Mouse (Mus musculus): ENCODE data around the gene Itga9.

DNA sequence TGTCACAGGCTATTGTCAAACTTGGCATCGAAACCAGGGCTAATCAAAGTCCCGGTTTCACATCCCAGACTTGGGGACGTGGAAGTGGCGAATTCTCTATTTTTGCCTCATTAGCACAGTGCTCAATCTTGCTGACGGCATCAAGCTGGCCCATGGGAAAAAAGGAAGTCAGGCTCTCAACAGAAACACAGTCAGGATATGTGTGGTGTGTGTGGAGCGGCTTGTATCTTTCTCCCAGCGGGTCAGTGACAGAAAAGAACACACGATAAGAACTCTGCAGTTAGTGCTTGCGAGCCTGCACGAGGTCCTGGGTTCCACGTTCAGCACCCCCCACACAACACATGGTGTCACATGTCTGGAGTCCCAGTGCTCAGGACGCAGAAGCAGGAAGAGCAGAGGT is 67.8 kb downstream of the Itga9 start:
- TF ChIP-seq POLR2A (IDR thresholded peaks at IDR 0.05; ENCODE audit: low read depth, low read length) (no peak), CTCF (conservative IDR thresholded peaks at IDR 0.05; ENCODE audit: insufficient read depth, insufficient read length, low read depth, low read length) (no peak)
